9 mouse cellular contexts compared by ENCODE assay signal in genomic region chr17:32386659-32387432, GRCm38 (mm10). TPM values are rescaled to one million over a fixed set of nuclear protein-coding genes. Genes with fewer than 3 reads are reported as not detected.
DNase-seq lines count a peak whose midpoint lies in the region; ATAC-seq lines count a peak whose summit lies in the region.
"Had no signal": no experiment of that assay in that cellular context is flagged by ENCODE, and none has a peak within 500 bp of the region (broad histone marks: within the 10 kb centered on the region; RNA-seq: fewer than 3 reads in every experiment).

No protein-coding gene starts in this region.

- ATAC-seq in forebrain, embryonic 15.5 days (replicated peaks), result no peak
- ATAC-seq in forebrain, embryonic 16.5 days, result no peak
- ATAC-seq in midbrain, embryonic 13.5 days, result no peak
- no peak for ATAC-seq in midbrain, embryonic 11.5 days (ENCODE audit: low FRiP score)

- H3K27ac ChIP-seq in forebrain, embryonic 15.5 days (replicated peaks), result no peak overlapping the region
- H3K27ac ChIP-seq in forebrain, embryonic 16.5 days (ENCODE audit: low read length), result no peak overlapping the region
- H3K27ac ChIP-seq in midbrain, embryonic 13.5 days, result no peak overlapping the region
- H3K27ac ChIP-seq in midbrain, embryonic 11.5 days (ENCODE audit: low read depth, low read length), result no peak overlapping the region

- H3K27me3 ChIP-seq in forebrain, embryonic 15.5 days, result peaks cover 11% of the 10 kb centered on the region
- H3K27me3 ChIP-seq in forebrain, embryonic 16.5 days (replicated peaks; ENCODE audit: control insufficient read depth, insufficient read depth, low read length), result peaks cover 15% of the 10 kb centered on the region
- H3K27me3 ChIP-seq in midbrain, embryonic 13.5 days, result peaks cover 13% of the 10 kb centered on the region
- peaks cover 10% of the 10 kb centered on the region for H3K27me3 ChIP-seq in midbrain, embryonic 11.5 days (ENCODE audit: control insufficient read depth, insufficient read depth, low read length)

- no peak for DNase-seq in midbrain, embryonic 11.5 days (ENCODE audit: low spot score, missing footprints)
- peak; percentile 52 for DNase-seq in c-Kit-negative CD71-positive TER-119-positive erythroid progenitor cells, embryonic 14.5 days (ENCODE audit: low read depth, low spot score)
- DNase-seq in layer of hippocampus, postnatal 14 days (ENCODE audit: low spot score in 2 of 2), result peak; percentile 40 to 62
- peak; percentile 37 for DNase-seq in spleen, adult 12 weeks (ENCODE audit: low spot score)
- DNase-seq in urinary bladder, adult 2 months (ENCODE audit: low spot score), result no peak

- WGBS in forebrain, embryonic 15.5 days, result 69% methylated on average over 9 of the region's 9 CpGs
- 70% methylated on average over 9 of the region's 9 CpGs for WGBS in forebrain, embryonic 16.5 days
- 69% methylated on average over 9 of the region's 9 CpGs for WGBS in midbrain, embryonic 13.5 days
- 69% methylated on average over 9 of the region's 9 CpGs for WGBS in midbrain, embryonic 11.5 days

- peaks cover 22% of the 10 kb centered on the region for H3K4me1 ChIP-seq in forebrain, embryonic 15.5 days
- peaks cover 19% of the 10 kb centered on the region for H3K4me1 ChIP-seq in forebrain, embryonic 16.5 days (replicated peaks; ENCODE audit: control insufficient read depth, insufficient read depth, low read length)
- H3K4me1 ChIP-seq in midbrain, embryonic 13.5 days (replicated peaks), result peaks cover 18% of the 10 kb centered on the region
- peaks cover 3% of the 10 kb centered on the region; the same call in 1 of the 2 replicates for H3K4me1 ChIP-seq in midbrain, embryonic 11.5 days (ENCODE audit: control insufficient read depth, insufficient read depth, low read length)

- no peaks in the 10 kb centered on the region for H3K9me3 ChIP-seq in forebrain, embryonic 15.5 days
- H3K9me3 ChIP-seq in forebrain, embryonic 16.5 days (ENCODE audit: control insufficient read depth, low read length), result no peaks in the 10 kb centered on the region
- H3K9me3 ChIP-seq in midbrain, embryonic 13.5 days, result no peaks in the 10 kb centered on the region
- H3K9me3 ChIP-seq in midbrain, embryonic 11.5 days (ENCODE audit: control insufficient read depth, low read length), result no peaks in the 10 kb centered on the region

- H3K4me3 ChIP-seq in forebrain, embryonic 15.5 days, result 0 out of 2 replicates have a peak overlapping the region, but pooled peaks have one; percentile 93
- H3K4me3 ChIP-seq in forebrain, embryonic 16.5 days (replicated peaks; ENCODE audit: low read length), result no peak overlapping the region
- no peak overlapping the region for H3K4me3 ChIP-seq in midbrain, embryonic 13.5 days (replicated peaks)
- H3K4me3 ChIP-seq in midbrain, embryonic 11.5 days (ENCODE audit: low read depth, low read length), result no peak overlapping the region

- peaks cover 40% of the 10 kb centered on the region for H3K36me3 ChIP-seq in forebrain, embryonic 15.5 days
- peaks cover 19% of the 10 kb centered on the region for H3K36me3 ChIP-seq in forebrain, embryonic 16.5 days (ENCODE audit: control insufficient read depth, insufficient read depth)
- peaks cover 51% of the 10 kb centered on the region for H3K36me3 ChIP-seq in midbrain, embryonic 13.5 days
- H3K36me3 ChIP-seq in midbrain, embryonic 11.5 days (ENCODE audit: control insufficient read depth, insufficient read depth, low read length), result no peaks in the 10 kb centered on the region

- no peak overlapping the region for H3K4me2 ChIP-seq in forebrain, embryonic 15.5 days (replicated peaks)
- H3K4me2 ChIP-seq in forebrain, embryonic 16.5 days (ENCODE audit: low read length), result no peak overlapping the region
- 0 out of 2 replicates have a peak overlapping the region, but pooled peaks have one; percentile 92 for H3K4me2 ChIP-seq in midbrain, embryonic 13.5 days (replicated peaks)
- no peak overlapping the region for H3K4me2 ChIP-seq in midbrain, embryonic 11.5 days

- H3K9ac ChIP-seq in forebrain, embryonic 15.5 days (replicated peaks), result no peak overlapping the region
- H3K9ac ChIP-seq in forebrain, embryonic 16.5 days (replicated peaks; ENCODE audit: low read depth, low read length), result no peak overlapping the region
- no peak overlapping the region for H3K9ac ChIP-seq in midbrain, embryonic 13.5 days (replicated peaks)
- H3K9ac ChIP-seq in midbrain, embryonic 11.5 days (ENCODE audit: low read length), result no peak overlapping the region

RNA-seq across cellular contexts. Expression of gene Wiz, which starts 2.4 kb away (rescaled TPM):
- polyA plus RNA-seq in forebrain, embryonic 15.5 days (2015; fragmentation: Nextera tagmentation; extraction: Ambion mirVana), result 38.8 and 40.3 TPM in 2 replicates
- 35.7 and 39.1 TPM in 2 replicates for polyA plus RNA-seq in forebrain, embryonic 16.5 days (2015; fragmentation: Nextera tagmentation; extraction: Ambion mirVana)
- 33.7 and 36.4 TPM in 2 replicates for polyA plus RNA-seq in midbrain, embryonic 13.5 days (2015; fragmentation: Nextera tagmentation; extraction: Ambion mirVana)
- 33.7 and 36.9 TPM in 2 replicates for polyA plus RNA-seq in midbrain, embryonic 11.5 days (2014; fragmentation: Nextera tagmentation; extraction: Ambion mirVana)
- 10 to 100 TPM; 66.8 to 74.7 TPM for total RNA-seq in layer of hippocampus, postnatal 14 days (2021)
- polyA plus RNA-seq in urinary bladder, adult 2 months (2012; rRNA removed), result 28.3 and 34.2 TPM in 2 replicates

RNA-seq across cellular contexts. Expression of gene Rasal3, which starts 16.5 kb away (rescaled TPM):
- polyA plus RNA-seq in forebrain, embryonic 15.5 days (2015; fragmentation: Nextera tagmentation; extraction: Ambion mirVana), result 0.56 and 0.64 TPM in 2 replicates
- polyA plus RNA-seq in forebrain, embryonic 16.5 days (2015; fragmentation: Nextera tagmentation; extraction: Ambion mirVana), result 0.57 and 0.73 TPM in 2 replicates
- 0.54 TPM in 2 replicates for polyA plus RNA-seq in midbrain, embryonic 13.5 days (2015; fragmentation: Nextera tagmentation; extraction: Ambion mirVana)
- 0.52 and 0.70 TPM in 2 replicates for polyA plus RNA-seq in midbrain, embryonic 11.5 days (2014; fragmentation: Nextera tagmentation; extraction: Ambion mirVana)
- total RNA-seq in layer of hippocampus, postnatal 14 days (2021), result 1 to 10 TPM; 2.6 to 3.1 TPM
- polyA plus RNA-seq in urinary bladder, adult 2 months (2012; rRNA removed), result 2.6 and 3.5 TPM in 2 replicates

RNA-seq across cellular contexts. Expression of gene Akap8l, which starts 36.4 kb away (rescaled TPM):
- 138 and 140 TPM in 2 replicates for polyA plus RNA-seq in forebrain, embryonic 15.5 days (2015; fragmentation: Nextera tagmentation; extraction: Ambion mirVana)
- polyA plus RNA-seq in forebrain, embryonic 16.5 days (2015; fragmentation: Nextera tagmentation; extraction: Ambion mirVana), result 132 and 164 TPM in 2 replicates
- 138 and 168 TPM in 2 replicates for polyA plus RNA-seq in midbrain, embryonic 13.5 days (2015; fragmentation: Nextera tagmentation; extraction: Ambion mirVana)
- polyA plus RNA-seq in midbrain, embryonic 11.5 days (2014; fragmentation: Nextera tagmentation; extraction: Ambion mirVana), result 67.1 and 67.4 TPM in 2 replicates
- 100 to 1,000 TPM; 134 to 157 TPM for total RNA-seq in layer of hippocampus, postnatal 14 days (2021)
- polyA plus RNA-seq in urinary bladder, adult 2 months (2012; rRNA removed), result 149 and 154 TPM in 2 replicates

RNA-seq across cellular contexts. Expression of gene Pglyrp2, which starts 37.1 kb away (rescaled TPM):
- not detected in 2 replicates for polyA plus RNA-seq in forebrain, embryonic 15.5 days (2015; fragmentation: Nextera tagmentation; extraction: Ambion mirVana)
- not detected in 2 replicates for polyA plus RNA-seq in forebrain, embryonic 16.5 days (2015; fragmentation: Nextera tagmentation; extraction: Ambion mirVana)
- polyA plus RNA-seq in midbrain, embryonic 13.5 days (2015; fragmentation: Nextera tagmentation; extraction: Ambion mirVana), result not detected in 2 replicates
- polyA plus RNA-seq in midbrain, embryonic 11.5 days (2014; fragmentation: Nextera tagmentation; extraction: Ambion mirVana), result not detected in 2 replicates
- not detected for total RNA-seq in layer of hippocampus, postnatal 14 days (2021)
- polyA plus RNA-seq in urinary bladder, adult 2 months (2012; rRNA removed), result 0.50 and 0.68 TPM in 2 replicates
- polyA plus RNA-seq: neural tube, embryonic 14.5 days had no signal

Comparison
In these comparisons a context has a peak if more than half of its experiments do, and no peak if none do; other contexts are left out.
1. DNase-seq: peak in c-Kit-negative CD71-positive TER-119-positive erythroid progenitor cells, embryonic 14.5 days (single experiment), layer of hippocampus, postnatal 14 days (2 of 2) and spleen, adult 12 weeks (single experiment); none in midbrain, embryonic 11.5 days (single experiment) and urinary bladder, adult 2 months (single experiment).